Mouse (Mus musculus) gastrocnemius, adult 8-10 months (tissue): ENCODE measurements around the gene Tmed5. TPM values are rescaled to one million over a fixed set of nuclear protein-coding genes. Genes with fewer than 3 reads are reported as not detected.

Source experiments
- total RNA-seq, 4 experiments: library from RNA; stranded (reverse); gene quantifications; 2 replicates each; pipeline ENCODE4 v1.2.4; 2022

Tmed5 gene
- total RNA-seq, 4 experiments from 2014 or later: 22.9 to 31.5 (median 26.8) TPM

Other genes with a start within 250 kb of the Tmed5 start
- 10 to 100 TPM; 33.4 to 46.0 (median 39.4) TPM for gene Rpl5, start 232.1 kb downstream of the Tmed5 start, total RNA-seq
- gene Fam69a, start 145.5 kb downstream of the Tmed5 start, total RNA-seq: 10 to 100 TPM; 29.3 to 38.2 (median 31.6) TPM
- gene Mtf2, start 66.9 kb downstream of the Tmed5 start, total RNA-seq: 10 to 100 TPM in 3 of 4 experiments, 1 to 10 TPM in 1; 9.7 to 12.1 (median 11.3) TPM
- gene Ccdc18, start 255 bp upstream of the Tmed5 start, total RNA-seq: under 1 TPM in 1 of 4 experiments, not detected in 3; 0.17 TPM
- gene Dr1, start 136.3 kb upstream of the Tmed5 start, total RNA-seq: 10 to 100 TPM; 15.2 to 18.5 (median 16.9) TPM
- 1 to 10 TPM; 3.3 to 4.3 (median 4.2) TPM for gene Pigg, start 180.0 kb upstream of the Tmed5 start, total RNA-seq
- under 1 TPM; 0.35 to 0.56 (median 0.41) TPM for gene Gm42517, start 235.3 kb upstream of the Tmed5 start, total RNA-seq